Mouse (Mus musculus): Measurements from ENCODE around the gene Ahcyl2. TPM values are rescaled to one million over a fixed set of nuclear protein-coding genes. Genes with fewer than 3 reads are reported as not detected.

The Ahcyl2 gene
- polyA plus RNA-seq, 1 experiment from 2014 or later, result 45.8 TPM

DNA sequence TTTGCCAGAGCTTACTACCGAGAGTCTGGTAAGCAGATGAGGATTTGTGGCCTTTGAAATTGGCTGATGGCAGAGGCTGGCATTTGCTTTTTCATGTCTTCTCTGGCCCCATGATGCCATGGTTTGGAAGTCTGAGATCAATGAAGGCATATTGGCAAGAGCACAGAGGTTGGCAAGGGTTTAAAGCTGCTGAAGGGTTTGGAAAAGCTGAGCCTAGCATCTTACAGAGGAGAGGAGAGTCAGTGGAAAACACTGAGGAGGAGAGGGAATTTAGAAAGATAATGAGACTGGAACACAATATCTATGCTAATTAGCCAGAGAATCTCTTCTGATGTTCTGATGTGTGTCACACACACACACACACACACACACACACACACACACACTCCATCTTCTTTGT is 176.7 kb downstream of the Ahcyl2 start:
- H3K36me3 ChIP-seq (ENCODE audit: control insufficient read depth, insufficient read depth, low read length), result no peaks in the 10 kb centered on the region
- no peaks in the 10 kb centered on the region for H3K9me3 ChIP-seq (replicated peaks; ENCODE audit: control insufficient read depth, low read length)
- no peaks in the 10 kb centered on the region for H3K27me3 ChIP-seq (ENCODE audit: control insufficient read depth, insufficient read depth, low read length)
- no peak overlapping the region for H3K4me3 ChIP-seq (replicated peaks; ENCODE audit: low read length)
- ATAC-seq (ENCODE audit: insufficient read depth, low FRiP score), result no peak
- H3K4me2 ChIP-seq (ENCODE audit: low read depth, low read length), result no peak overlapping the region
- no peak overlapping the region for H3K27ac ChIP-seq (ENCODE audit: low read length)
- H3K4me1 ChIP-seq (ENCODE audit: control insufficient read depth, insufficient read depth, low read length), result no peaks in the 10 kb centered on the region
- 57% methylated on average over 1 of the region's 1 CpGs for WGBS
- H3K9ac ChIP-seq (ENCODE audit: low read length), result no peak overlapping the region

DNA sequence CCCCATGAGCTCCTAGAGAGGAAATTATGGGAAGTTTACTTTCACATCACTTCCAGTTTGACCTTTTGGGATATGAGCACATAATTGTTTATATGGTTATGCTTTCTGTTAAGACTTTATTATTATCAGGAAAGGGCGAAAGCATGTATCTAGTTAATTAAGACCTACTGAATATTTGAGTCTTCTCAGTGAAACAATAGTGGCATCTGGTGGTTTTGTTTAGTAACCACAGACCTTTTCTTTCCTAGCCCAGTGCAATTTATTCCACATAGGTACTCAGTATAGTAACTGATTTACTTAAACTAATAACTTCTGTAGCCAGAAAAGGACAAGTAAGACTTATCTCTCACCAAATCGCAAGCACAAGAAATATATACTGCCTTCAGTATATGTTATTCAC is 178.8 kb downstream of the Ahcyl2 start:
- WGBS, result 82% methylated on average over 2 of the region's 2 CpGs
- ATAC-seq (ENCODE audit: insufficient read depth, low FRiP score), result no peak

DNA sequence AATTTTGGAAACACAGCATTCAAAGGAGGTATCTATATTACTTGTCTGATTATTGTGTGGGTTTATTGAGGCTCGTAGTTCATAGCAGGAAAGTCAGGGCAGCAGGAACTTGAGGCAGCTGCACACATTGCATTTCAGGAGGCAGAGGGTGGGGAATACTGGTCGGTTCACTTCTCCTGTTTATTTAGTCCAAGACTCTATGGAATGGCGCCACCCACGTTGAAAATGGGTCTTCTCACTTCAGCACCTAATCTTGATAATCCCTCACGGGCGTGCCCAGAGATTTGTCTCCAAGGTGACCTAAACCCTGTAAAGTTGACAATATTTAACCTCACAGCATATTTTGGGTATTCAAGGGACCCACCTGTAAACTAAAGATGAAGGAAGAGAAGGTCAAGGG is 180.0 kb downstream of the Ahcyl2 start:
- Histone ChIP-seq H3K9me3 (replicated peaks; ENCODE audit: control insufficient read depth, low read length) (no peaks in the 10 kb centered on the region), H3K36me3 (ENCODE audit: control insufficient read depth, insufficient read depth, low read length) (no peaks in the 10 kb centered on the region), H3K9ac (ENCODE audit: low read length) (no peak overlapping the region), H3K4me2 (ENCODE audit: low read depth, low read length) (no peak overlapping the region), H3K27me3 (ENCODE audit: control insufficient read depth, insufficient read depth, low read length) (no peaks in the 10 kb centered on the region), H3K27ac (ENCODE audit: low read length) (no peak overlapping the region), H3K4me1 (ENCODE audit: control insufficient read depth, insufficient read depth, low read length) (no peaks in the 10 kb centered on the region), H3K4me3 (replicated peaks; ENCODE audit: low read length) (no peak overlapping the region)
- no peak for ATAC-seq (ENCODE audit: insufficient read depth, low FRiP score)
- 55% methylated on average over 6 of the region's 6 CpGs for WGBS

More for the DNA sequence above, 178.8 kb downstream of the Ahcyl2 start:
- Histone ChIP-seq H3K4me1 (ENCODE audit: control insufficient read depth, insufficient read depth, low read length) (no peaks in the 10 kb centered on the region), H3K9ac (ENCODE audit: low read length) (no peak overlapping the region), H3K27me3 (ENCODE audit: control insufficient read depth, insufficient read depth, low read length) (no peaks in the 10 kb centered on the region), H3K4me3 (replicated peaks; ENCODE audit: low read length) (no peak overlapping the region), H3K27ac (ENCODE audit: low read length) (no peak overlapping the region), H3K36me3 (ENCODE audit: control insufficient read depth, insufficient read depth, low read length) (no peaks in the 10 kb centered on the region), H3K9me3 (replicated peaks; ENCODE audit: control insufficient read depth, low read length) (no peaks in the 10 kb centered on the region), H3K4me2 (ENCODE audit: low read depth, low read length) (no peak overlapping the region)

DNA sequence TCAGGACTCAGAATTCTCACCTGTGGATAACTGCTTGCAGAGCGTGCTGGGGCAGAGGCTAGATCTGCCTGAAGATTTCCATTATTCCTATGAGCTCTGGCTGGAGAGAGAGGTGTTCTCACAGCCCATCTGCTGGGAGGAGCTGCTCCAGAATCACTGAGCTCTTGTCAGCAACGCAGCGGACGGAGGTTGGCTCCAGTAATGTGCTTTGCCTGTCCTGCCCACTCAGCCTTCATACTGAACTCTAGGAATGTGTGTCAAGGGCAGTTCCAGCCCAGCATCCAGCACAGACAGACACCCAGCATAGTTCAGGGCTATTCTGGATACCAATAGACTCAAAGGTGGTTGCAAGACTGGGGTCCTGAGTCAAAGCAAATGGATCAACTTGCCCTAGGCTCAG is 188.9 kb downstream of the Ahcyl2 start:
- no peak overlapping the region for H3K4me3 ChIP-seq (replicated peaks; ENCODE audit: low read length)
- H3K36me3 ChIP-seq (ENCODE audit: control insufficient read depth, insufficient read depth, low read length), result no peaks in the 10 kb centered on the region
- H3K9me3 ChIP-seq (replicated peaks; ENCODE audit: control insufficient read depth, low read length), result no peaks in the 10 kb centered on the region
- no peak overlapping the region for H3K27ac ChIP-seq (ENCODE audit: low read length)
- H3K4me1 ChIP-seq (ENCODE audit: control insufficient read depth, insufficient read depth, low read length), result no peaks in the 10 kb centered on the region
- H3K9ac ChIP-seq (ENCODE audit: low read length), result no peak overlapping the region
- WGBS, result 93% methylated on average over 4 of the region's 4 CpGs
- H3K4me2 ChIP-seq (ENCODE audit: low read depth, low read length), result no peak overlapping the region
- no peaks in the 10 kb centered on the region for H3K27me3 ChIP-seq (ENCODE audit: control insufficient read depth, insufficient read depth, low read length)
- no peak for ATAC-seq (ENCODE audit: insufficient read depth, low FRiP score)

DNA sequence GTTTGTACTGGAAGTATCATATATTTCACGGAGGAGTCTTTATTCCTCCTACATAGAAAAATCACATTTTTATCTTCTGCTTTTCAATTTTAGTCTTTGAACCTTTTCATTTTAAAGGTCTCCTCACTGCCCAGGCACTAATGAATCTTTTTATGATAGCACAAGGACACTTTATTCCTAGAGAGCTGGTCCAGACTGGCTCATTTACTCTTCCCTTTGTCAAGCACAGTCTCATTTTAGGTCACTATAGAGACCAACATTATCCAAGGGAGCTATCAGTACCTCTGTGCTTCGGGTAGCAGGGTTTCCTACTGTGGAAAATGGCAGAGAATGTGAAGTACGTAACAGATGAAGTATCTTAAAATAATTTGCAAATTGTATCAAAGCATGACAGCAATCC is 190.9 kb downstream of the Ahcyl2 start:
- no peak overlapping the region for H3K9ac ChIP-seq (ENCODE audit: low read length)
- 80% methylated on average over 3 of the region's 3 CpGs for WGBS
- no peaks in the 10 kb centered on the region for H3K27me3 ChIP-seq (ENCODE audit: control insufficient read depth, insufficient read depth, low read length)
- no peak overlapping the region for H3K27ac ChIP-seq (ENCODE audit: low read length)
- no peaks in the 10 kb centered on the region for H3K4me1 ChIP-seq (ENCODE audit: control insufficient read depth, insufficient read depth, low read length)
- no peaks in the 10 kb centered on the region for H3K36me3 ChIP-seq (ENCODE audit: control insufficient read depth, insufficient read depth, low read length)
- no peak overlapping the region for H3K4me3 ChIP-seq (replicated peaks; ENCODE audit: low read length)
- no peak overlapping the region for H3K4me2 ChIP-seq (ENCODE audit: low read depth, low read length)
- no peaks in the 10 kb centered on the region for H3K9me3 ChIP-seq (replicated peaks; ENCODE audit: control insufficient read depth, low read length)
- ATAC-seq (ENCODE audit: insufficient read depth, low FRiP score), result no peak

DNA sequence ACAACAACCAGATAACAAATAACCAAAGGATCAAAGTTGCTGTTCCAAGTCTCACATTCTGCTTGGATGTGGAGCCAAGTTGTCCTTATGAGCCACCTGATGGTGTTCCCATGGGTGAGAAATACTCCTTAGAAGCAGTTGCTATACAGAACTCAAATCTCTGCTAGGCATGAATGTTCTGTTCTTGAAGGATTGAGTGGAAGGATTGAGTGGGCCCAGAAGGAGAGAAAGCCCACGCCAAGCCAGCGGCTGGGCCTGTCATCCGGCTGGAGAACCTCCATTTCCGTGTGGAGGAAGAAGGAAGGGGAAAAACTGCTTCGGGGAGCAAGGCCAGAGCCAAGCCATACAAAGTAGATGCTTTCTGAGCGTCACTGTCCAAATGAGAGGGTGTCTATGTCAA is 193.3 kb downstream of the Ahcyl2 start:
- WGBS, result 96% methylated on average over 6 of the region's 6 CpGs
- Histone ChIP-seq H3K27ac (ENCODE audit: low read length) (no peak overlapping the region), H3K4me1 (ENCODE audit: control insufficient read depth, insufficient read depth, low read length) (no peaks in the 10 kb centered on the region), H3K9me3 (replicated peaks; ENCODE audit: control insufficient read depth, low read length) (no peaks in the 10 kb centered on the region), H3K9ac (ENCODE audit: low read length) (no peak overlapping the region), H3K27me3 (ENCODE audit: control insufficient read depth, insufficient read depth, low read length) (no peaks in the 10 kb centered on the region), H3K4me2 (ENCODE audit: low read depth, low read length) (no peak overlapping the region), H3K4me3 (replicated peaks; ENCODE audit: low read length) (no peak overlapping the region), H3K36me3 (ENCODE audit: control insufficient read depth, insufficient read depth, low read length) (no peaks in the 10 kb centered on the region)
- no peak for ATAC-seq (ENCODE audit: insufficient read depth, low FRiP score)

Other genes with a start within 250 kb of the Ahcyl2 start
- gene Irf5, start 241.4 kb upstream of the Ahcyl2 start, polyA plus RNA-seq (2015; fragmentation: Nextera tagmentation; extraction: Ambion mirVana), result 14.0 and 14.2 TPM in 2 replicates
- 75.1 and 84.9 TPM in 2 replicates for gene Tnpo3, start 158.1 kb upstream of the Ahcyl2 start, polyA plus RNA-seq (2015; fragmentation: Nextera tagmentation; extraction: Ambion mirVana)
- gene Tspan33, start 73.8 kb upstream of the Ahcyl2 start, polyA plus RNA-seq (2015; fragmentation: Nextera tagmentation; extraction: Ambion mirVana), result 4.0 and 5.2 TPM in 2 replicates
- 20.1 and 23.6 TPM in 2 replicates for gene Smo, start 32.5 kb upstream of the Ahcyl2 start, polyA plus RNA-seq (2015; fragmentation: Nextera tagmentation; extraction: Ambion mirVana)
- gene Strip2, start 149.0 kb downstream of the Ahcyl2 start, polyA plus RNA-seq (2015; fragmentation: Nextera tagmentation; extraction: Ambion mirVana), result 0.37 and 0.51 TPM in 2 replicates

Measured in stomach, embryonic 16.5 days (tissue).